Mouse (Mus musculus): ENCODE results near the gene Rbfox1.

GRCm38 (mm10) chr16:6065481-6065880, 180.3 kb downstream of the Rbfox1 start:
- TF ChIP-seq CTCF (IDR thresholded peaks at IDR 0.05; ENCODE audit: low read depth, low read length) (no peak), POLR2A (IDR thresholded peaks at IDR 0.05; ENCODE audit: insufficient read depth, low read length) (no peak), EP300 (IDR thresholded peaks at IDR 0.05; ENCODE audit: insufficient read depth, low read depth, low read length) (no peak)
